Mouse (Mus musculus) embryonic facial prominence, embryonic 11.5 days (tissue): ENCODE data around the gene Prkar1a. TPM values are rescaled to one million over a fixed set of nuclear protein-coding genes. Genes with fewer than 3 reads are reported as not detected.

Experiments
- ATAC-seq: fragments of 200-750 bp; cut with Nextera tagmentation; replicated peaks from 2 replicates; pipeline ENCODE4 v1.8.0; 2017; ENCODE audit warnings: low read depth; ENCODE audit not compliant: insufficient number of reproducible peaks, low FRiP score, low TSS enrichment
- DNase-seq: peaks from one replicate; pipeline ENCODE4 v3.0.0-alpha.2; 2015; ENCODE audit warnings: low spot score
- H3K27ac ChIP-seq: fragments of 300-500 bp; sonication (generic); replicated peaks from 2 replicates; pipeline ENCODE4 v1.5.1; 2014; ENCODE audit warnings: mild to moderate bottlenecking, low read depth, low read length, control low read depth
- H3K27me3 ChIP-seq: fragments of 300-500 bp; sonication (generic); 2 replicates; pipeline ENCODE4 v1.6.1; 2014; ENCODE audit warnings: mild to moderate bottlenecking, low read length, moderate library complexity, mixed read lengths; ENCODE audit not compliant: control insufficient read depth, insufficient read depth
- H3K36me3 ChIP-seq: fragments of 300-500 bp; sonication (generic); replicated peaks from 2 replicates; pipeline ENCODE4 v1.6.1; 2014; ENCODE audit warnings: low read depth, mild to moderate bottlenecking, low read length, moderate library complexity, mixed read lengths; ENCODE audit not compliant: control insufficient read depth, insufficient read depth
- H3K4me1 ChIP-seq: fragments of 300-500 bp; sonication (generic); 2 replicates; pipeline ENCODE4 v1.6.1; 2014; ENCODE audit warnings: low read length, mixed read lengths; ENCODE audit not compliant: control insufficient read depth, insufficient read depth
- H3K4me2 ChIP-seq: fragments of 300-500 bp; sonication (generic); 2 replicates; pipeline ENCODE4 v1.6.1; 2014; ENCODE audit warnings: low read depth, mild to moderate bottlenecking, control low read depth, low read length, moderate library complexity
- H3K4me3 ChIP-seq: fragments of 300-500 bp; sonication (generic); 2 replicates; pipeline ENCODE4 v1.5.1; 2014; ENCODE audit warnings: low read depth, low read length, control low read depth
- H3K9ac ChIP-seq: fragments of 300-500 bp; sonication (generic); replicated peaks from 2 replicates; pipeline ENCODE4 v1.6.1; 2014; ENCODE audit warnings: mild to moderate bottlenecking, control low read depth, low read length
- H3K9me3 ChIP-seq: fragments of 300-500 bp; sonication (generic); replicated peaks from 2 replicates; pipeline ENCODE4 v1.6.1; 2016; ENCODE audit warnings: mild to moderate bottlenecking, low read length, inconsistent platforms, mixed read lengths; ENCODE audit not compliant: control insufficient read depth
- WGBS: fragments of 180-500 bp; shearing (Covaris S2); extraction: QIAGEN DNeasy Blood & Tissue Kit; methylation state at CpG from one replicate; pipeline ENCODE4 v1.1.7; 2014; 5-methylcytosine and 5-hydroxymethylcytosine counted together
- polyA plus RNA-seq: library from polyadenylated mRNA; unstranded; fragments of >200 nt; fragmentation: Nextera tagmentation; extraction: Ambion mirVana; gene quantifications from 2 replicates; pipeline ENCODE4 v1.2.1, GENCODE M21; 2014

Prkar1a gene
- polyA plus RNA-seq, 1 experiment from 2014 or later, result 456 TPM

GRCm38 (mm10) chr11:109678291-109678690 is 29.1 kb downstream of the Prkar1a start:
- no peak for ATAC-seq
- H3K9ac ChIP-seq, result no peak overlapping the region
- H3K4me1 ChIP-seq, result no peaks in the 10 kb centered on the region
- no peaks in the 10 kb centered on the region for H3K27me3 ChIP-seq
- no peak for DNase-seq
- no peaks in the 10 kb centered on the region for H3K36me3 ChIP-seq
- no peak overlapping the region for H3K27ac ChIP-seq
- no peak overlapping the region for H3K4me2 ChIP-seq
- H3K4me3 ChIP-seq, result no peak overlapping the region
- 77% methylated on average over 12 of the region's 12 CpGs for whole genome bisulfite sequencing
- no peaks in the 10 kb centered on the region for H3K9me3 ChIP-seq

- no peak overlapping the region for H3K9ac ChIP-seq
- no peaks in the 10 kb centered on the region for H3K9me3 ChIP-seq
- H3K4me2 ChIP-seq, result no peak overlapping the region
- ATAC-seq (no peak), DNase-seq (no peak)
- H3K27ac ChIP-seq, result no peak overlapping the region
- no peaks in the 10 kb centered on the region for H3K36me3 ChIP-seq
- no peak overlapping the region for H3K4me3 ChIP-seq
- H3K27me3 ChIP-seq, result no peaks in the 10 kb centered on the region
- 78% methylated on average over 9 of the region's 9 CpGs for WGBS
- no peaks in the 10 kb centered on the region for H3K4me1 ChIP-seq
Measured at GRCm38 (mm10) chr11:109680934-109681333, 31.7 kb downstream of the Prkar1a start.

GRCm38 (mm10) chr11:109681556-109681955 is 32.4 kb downstream of the Prkar1a start:
- H3K27me3 ChIP-seq, result no peaks in the 10 kb centered on the region
- H3K9ac ChIP-seq, result no peak overlapping the region
- no peaks in the 10 kb centered on the region for H3K9me3 ChIP-seq
- no peak overlapping the region for H3K4me3 ChIP-seq
- whole genome bisulfite sequencing, result 84% methylated on average over 3 of the region's 3 CpGs
- no peaks in the 10 kb centered on the region for H3K36me3 ChIP-seq
- H3K4me2 ChIP-seq, result no peak overlapping the region
- H3K27ac ChIP-seq, result no peak overlapping the region
- ATAC-seq (no peak), DNase-seq (no peak)
- no peaks in the 10 kb centered on the region for H3K4me1 ChIP-seq

DNA sequence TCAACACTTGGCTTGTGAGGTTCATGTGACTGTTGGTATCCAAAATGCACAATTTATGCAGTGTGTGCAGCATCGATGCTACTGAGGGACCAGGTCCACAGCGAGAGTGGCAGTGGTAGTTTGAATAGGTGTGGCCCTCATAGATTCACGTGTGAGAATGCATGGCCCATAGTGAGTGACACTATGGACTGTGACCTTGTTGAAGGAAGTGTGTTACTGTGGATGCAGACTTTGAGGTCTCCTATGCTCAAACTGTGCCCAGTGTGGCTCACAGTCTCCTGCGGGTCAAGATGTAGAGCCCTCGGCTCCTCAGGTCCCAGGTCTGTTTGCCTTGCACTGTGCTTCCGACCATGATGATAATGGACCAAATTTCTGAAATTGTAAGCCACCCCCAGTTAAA is 33.0 kb downstream of the Prkar1a start:
- H3K9ac ChIP-seq, result no peak overlapping the region
- no peak for ATAC-seq
- H3K27ac ChIP-seq, result no peak overlapping the region
- H3K27me3 ChIP-seq, result no peaks in the 10 kb centered on the region
- H3K4me3 ChIP-seq, result no peak overlapping the region
- WGBS, result 92% methylated on average over 6 of the region's 6 CpGs
- no peaks in the 10 kb centered on the region for H3K4me1 ChIP-seq
- H3K9me3 ChIP-seq, result no peaks in the 10 kb centered on the region
- no peak overlapping the region for H3K4me2 ChIP-seq
- H3K36me3 ChIP-seq, result no peaks in the 10 kb centered on the region
- DNase-seq, result no peak

- H3K36me3 ChIP-seq, result no peaks in the 10 kb centered on the region
- no peak for ATAC-seq
- WGBS, result 93% methylated on average over 4 of the region's 4 CpGs
Measured at GRCm38 (mm10) chr11:109689539-109689938, 40.3 kb downstream of the Prkar1a start.

DNA sequence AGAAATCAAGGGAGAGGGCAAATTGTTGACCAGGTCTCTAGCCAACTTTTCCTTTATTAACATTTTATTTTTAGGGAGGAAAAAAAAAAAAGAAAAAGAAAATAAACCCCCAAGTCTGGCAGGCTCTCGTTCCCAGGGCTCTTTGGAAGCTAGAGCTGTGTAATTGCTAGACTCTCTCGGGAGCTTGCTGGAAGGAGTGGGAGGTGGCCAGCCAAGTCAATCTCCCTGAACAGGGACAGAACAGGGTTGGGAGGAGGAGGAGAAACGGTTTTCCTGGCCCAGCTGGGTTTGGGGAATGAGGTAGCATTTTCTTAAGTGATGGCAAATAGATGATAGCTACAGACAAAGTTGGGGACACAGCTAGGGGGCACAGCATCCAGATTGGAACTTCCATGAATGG is 43.5 kb downstream of the Prkar1a start:
- WGBS, result 25% methylated on average over 3 of the region's 3 CpGs

More at GRCm38 (mm10) chr11:109689539-109689938, 40.3 kb downstream of the Prkar1a start:
- no peak overlapping the region for H3K4me2 ChIP-seq
- H3K9ac ChIP-seq, result no peak overlapping the region
- no peak overlapping the region for H3K27ac ChIP-seq
- no peak overlapping the region for H3K4me3 ChIP-seq
- no peaks in the 10 kb centered on the region for H3K27me3 ChIP-seq
- no peaks in the 10 kb centered on the region for H3K4me1 ChIP-seq
- no peaks in the 10 kb centered on the region for H3K9me3 ChIP-seq
- DNase-seq, result no peak

GRCm38 (mm10) chr11:109696519-109696918 is 47.3 kb downstream of the Prkar1a start:
- no peaks in the 10 kb centered on the region for H3K27me3 ChIP-seq
- H3K9me3 ChIP-seq, result no peaks in the 10 kb centered on the region
- no peak for DNase-seq
- no peaks in the 10 kb centered on the region for H3K4me1 ChIP-seq
- no peak overlapping the region for H3K9ac ChIP-seq
- no peak for ATAC-seq
- no peak overlapping the region for H3K4me2 ChIP-seq
- H3K27ac ChIP-seq, result no peak overlapping the region
- WGBS, result 89% methylated on average over 4 of the region's 4 CpGs
- H3K36me3 ChIP-seq, result no peaks in the 10 kb centered on the region
- no peak overlapping the region for H3K4me3 ChIP-seq

More for the DNA sequence above, 43.5 kb downstream of the Prkar1a start:
- Histone ChIP-seq H3K4me1 (no peaks in the 10 kb centered on the region), H3K4me2 (no peak overlapping the region), H3K36me3 (no peaks in the 10 kb centered on the region), H3K4me3 (no peak overlapping the region), H3K9ac (no peak overlapping the region), H3K27ac (no peak overlapping the region), H3K27me3 (no peaks in the 10 kb centered on the region), H3K9me3 (no peaks in the 10 kb centered on the region)
- no peak for ATAC-seq
- DNase-seq, result no peak

DNA sequence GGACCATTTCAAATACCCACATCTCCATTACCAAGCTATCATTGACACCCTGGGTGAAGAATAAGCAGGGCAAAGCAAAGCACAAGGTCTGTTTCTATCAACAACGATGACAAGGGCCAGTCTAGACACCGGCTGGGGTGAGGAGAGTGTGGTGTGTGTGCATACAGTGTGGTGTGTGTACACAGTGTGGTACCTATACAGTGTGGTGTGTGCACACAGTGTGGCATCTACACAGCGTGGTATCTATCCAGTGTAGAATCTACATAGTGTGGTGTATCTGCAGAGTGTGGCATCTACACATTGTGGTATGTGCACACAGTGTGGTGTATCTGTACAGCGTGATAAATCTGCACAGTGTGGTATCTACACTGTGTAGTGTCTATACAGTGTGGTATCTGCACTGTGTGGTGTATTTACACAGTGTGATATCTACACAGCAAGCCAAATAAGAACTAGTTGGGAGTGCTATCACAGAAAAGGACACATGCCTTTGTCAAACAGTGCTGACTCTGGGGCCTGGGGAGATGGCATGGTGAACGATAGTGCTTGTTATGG is 48.0 kb downstream of the Prkar1a start:
- no peak overlapping the region for H3K27ac ChIP-seq
- H3K27me3 ChIP-seq, result no peaks in the 10 kb centered on the region
- H3K36me3 ChIP-seq, result no peaks in the 10 kb centered on the region
- H3K9ac ChIP-seq, result no peak overlapping the region
- ATAC-seq (no peak), DNase-seq (no peak)
- H3K4me3 ChIP-seq, result no peak overlapping the region
- H3K4me2 ChIP-seq, result no peak overlapping the region
- no peaks in the 10 kb centered on the region for H3K4me1 ChIP-seq
- 90% methylated on average over 5 of the region's 5 CpGs for WGBS
- H3K9me3 ChIP-seq, result no peaks in the 10 kb centered on the region
